Mouse (Mus musculus): ENCODE data around the gene Hic1. TPM values are rescaled to one million over a fixed set of nuclear protein-coding genes. Genes with fewer than 3 reads are reported as not detected.

Hic1 gene
- total RNA-seq, 2 experiments from 2014 or later = 3.8 to 3.9 TPM

DNA sequence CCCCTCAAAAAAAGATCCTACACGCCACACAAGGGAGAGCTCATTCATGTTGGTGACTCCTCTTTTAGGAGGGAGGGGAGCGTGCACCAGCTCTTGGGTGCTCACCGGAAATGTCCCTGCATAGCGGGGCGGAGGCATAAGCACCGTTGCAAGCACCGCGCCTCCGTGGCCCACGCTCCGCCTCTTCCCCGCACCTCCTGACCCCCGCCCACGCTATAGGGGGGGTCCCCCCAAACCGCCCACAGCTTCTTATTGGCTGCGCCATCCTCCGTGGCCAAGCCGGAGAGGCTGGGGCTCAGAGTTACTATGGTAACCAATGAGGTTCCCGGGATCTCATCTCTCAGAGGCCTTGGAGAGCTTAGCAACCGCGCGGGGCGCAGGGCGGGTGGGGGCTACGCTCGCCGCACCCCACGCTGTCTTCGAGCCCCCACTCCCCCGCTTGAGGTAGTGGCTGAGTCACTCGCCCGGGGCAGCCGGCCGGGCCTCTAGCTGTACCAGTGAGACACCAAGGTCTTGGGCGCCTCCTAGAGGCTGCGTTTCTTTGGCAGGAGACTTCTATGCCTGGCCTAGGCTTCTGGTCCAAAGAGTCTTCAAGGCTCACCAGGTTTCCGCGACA lies 925 bp upstream of the Hic1 start:
- peak; percentile 92 for TF ChIP-seq CTCF (conservative IDR thresholded peaks at IDR 0.05)
- Histone ChIP-seq H3K4me3 (peak overlapping the region; percentile 66), H3K27ac (peak overlapping the region; percentile 89)
- DNase-seq (ENCODE audit: low spot score in 2 of 2) = peak; percentile 87

DNA sequence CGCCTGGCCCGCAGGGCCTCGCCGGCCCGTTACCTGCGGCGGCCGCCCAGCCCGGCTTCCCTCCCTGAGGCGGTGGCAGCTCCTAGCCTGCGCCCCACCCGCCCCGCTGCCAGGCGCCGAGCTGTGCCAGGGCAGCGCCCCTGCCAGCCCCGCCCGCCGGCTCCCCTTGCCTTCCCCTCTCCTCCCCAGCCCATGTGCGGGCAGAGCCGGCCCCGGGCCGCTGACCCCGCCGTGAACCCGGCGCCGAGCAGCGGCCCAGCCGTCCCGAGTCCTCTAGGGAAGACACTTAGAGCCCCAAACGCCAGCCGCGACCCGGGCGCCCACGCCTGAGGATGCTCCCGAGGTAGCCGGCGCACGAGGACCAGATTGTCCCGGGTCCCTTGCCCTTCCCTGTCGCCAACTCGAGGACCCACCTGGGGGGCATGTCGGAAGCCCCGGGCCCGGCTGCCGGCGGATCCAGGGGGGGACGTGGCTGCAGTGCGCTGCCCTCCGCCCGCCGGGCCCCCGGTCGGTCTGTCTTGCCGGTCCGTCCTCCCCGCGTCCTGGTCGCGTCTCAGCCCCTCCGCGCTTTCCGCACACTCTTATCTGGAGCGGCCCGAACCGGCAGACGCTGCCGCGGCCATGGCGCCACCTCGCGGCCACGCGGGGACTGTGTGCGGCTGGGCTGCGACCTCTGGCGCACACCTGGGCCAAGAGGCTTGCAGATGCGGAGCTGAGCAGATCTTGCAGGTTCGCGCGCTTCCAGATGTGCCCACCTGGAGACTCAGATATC lies 543 bp downstream of the Hic1 start:
- peak in 1 of 2 experiments; percentile 78 for DNase-seq (ENCODE audit: low spot score in 2 of 2)
- TF ChIP-seq CTCF (conservative IDR thresholded peaks at IDR 0.05) = peak; percentile 92
- H3K4me3 ChIP-seq = peak overlapping the region; percentile 66
- H3K27ac ChIP-seq = peak overlapping the region; percentile 43

DNA sequence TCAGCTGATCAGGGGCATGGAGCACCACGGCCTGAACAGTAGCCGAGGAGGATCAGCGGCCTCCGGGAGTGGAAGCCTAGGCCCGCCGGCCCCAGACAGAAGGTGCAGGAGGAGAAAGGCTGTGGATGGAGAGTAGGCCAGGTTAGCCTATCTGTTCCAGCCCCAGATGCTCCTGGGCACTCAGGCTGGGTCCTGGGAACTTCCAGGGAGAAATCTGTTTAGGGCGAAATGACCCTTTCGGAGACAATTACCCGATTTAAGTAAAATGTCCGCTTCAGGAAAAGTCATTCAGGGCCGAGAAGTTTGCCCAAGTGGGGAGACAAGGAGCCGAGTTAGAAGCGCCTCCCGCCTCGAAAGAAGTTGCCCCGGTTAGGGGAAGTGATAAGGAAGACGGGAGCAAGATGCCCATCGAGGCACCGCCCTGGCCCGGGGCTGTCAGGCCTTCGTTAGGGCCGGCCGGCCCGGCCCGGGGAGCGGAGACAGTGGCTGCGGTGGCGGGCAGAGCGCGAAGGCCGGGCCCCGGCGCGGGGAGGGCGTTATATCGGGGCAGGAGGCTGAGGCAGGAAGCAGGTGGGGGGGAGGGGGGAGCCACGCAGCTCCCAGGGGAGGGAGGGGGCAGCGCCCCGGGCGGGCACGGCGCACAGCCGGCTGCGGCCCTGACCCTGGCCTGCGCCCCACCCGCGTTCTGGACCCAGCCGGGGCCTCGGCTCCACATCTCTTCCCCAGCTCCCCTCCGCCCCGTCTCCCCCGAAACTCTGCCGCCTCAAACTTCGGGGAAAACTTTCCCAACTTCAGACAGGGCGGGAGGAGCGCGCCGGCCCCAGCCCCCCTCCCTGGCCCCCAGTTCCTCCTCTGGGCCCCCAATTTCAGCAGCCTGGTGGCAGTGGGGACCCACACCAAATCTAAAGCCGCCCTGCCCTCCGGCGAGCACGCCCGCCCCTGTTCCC lies 1.4 kb downstream of the Hic1 start:
- H3K27ac ChIP-seq = peak overlapping the region; percentile 43; the same call in 1 of the 2 replicates
- no peak for TF ChIP-seq CTCF (conservative IDR thresholded peaks at IDR 0.05)
- DNase-seq (ENCODE audit: low spot score in 2 of 2) = no peak
- peak overlapping the region; percentile 66 for H3K4me3 ChIP-seq

DNA sequence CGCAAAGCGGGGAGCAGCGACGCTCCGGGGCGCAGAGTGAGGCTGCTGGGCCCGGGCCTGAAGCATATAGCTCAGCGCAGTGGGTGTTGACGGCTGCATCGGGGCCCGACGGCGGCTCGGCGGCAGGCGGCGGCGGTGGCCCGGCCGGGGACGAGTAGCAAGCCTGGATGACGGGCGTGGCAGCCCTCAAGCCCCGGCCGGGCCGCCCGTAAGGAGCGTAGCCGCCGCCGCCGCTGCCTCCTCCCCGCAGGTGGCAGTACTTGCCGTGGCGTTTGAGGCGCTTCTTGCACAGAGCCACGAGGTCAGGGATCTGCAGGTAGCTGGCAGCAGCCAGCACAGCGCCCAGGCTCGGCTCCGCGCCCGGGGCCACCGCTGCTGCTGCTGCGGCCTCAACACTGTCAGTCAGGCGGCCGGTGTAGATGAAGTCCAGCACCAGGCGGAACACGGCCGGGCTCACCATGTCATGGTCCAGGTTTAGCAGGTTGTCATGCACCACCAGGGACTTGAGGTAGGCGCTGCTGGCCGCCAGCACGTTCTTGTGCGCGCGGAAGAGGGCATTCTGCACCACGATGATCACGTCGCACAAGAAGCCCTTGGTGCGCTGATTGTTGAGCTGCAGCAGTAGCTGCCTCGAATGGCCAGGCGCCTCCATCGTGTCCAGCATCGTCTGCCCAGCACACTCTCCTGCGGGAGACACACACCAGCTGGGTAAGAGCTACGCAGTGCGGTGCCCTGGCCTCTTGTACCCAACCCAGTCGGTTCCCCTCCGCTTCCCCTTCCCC lies 2.3 kb downstream of the Hic1 start:
- Histone ChIP-seq H3K4me3 (peak overlapping the region; percentile 20; the same call in 1 of the 2 replicates), H3K27ac (0 out of 2 replicates have a peak overlapping the region, but pooled peaks have one; percentile 62)
- no peak for DNase-seq (ENCODE audit: low spot score in 2 of 2)

DNA sequence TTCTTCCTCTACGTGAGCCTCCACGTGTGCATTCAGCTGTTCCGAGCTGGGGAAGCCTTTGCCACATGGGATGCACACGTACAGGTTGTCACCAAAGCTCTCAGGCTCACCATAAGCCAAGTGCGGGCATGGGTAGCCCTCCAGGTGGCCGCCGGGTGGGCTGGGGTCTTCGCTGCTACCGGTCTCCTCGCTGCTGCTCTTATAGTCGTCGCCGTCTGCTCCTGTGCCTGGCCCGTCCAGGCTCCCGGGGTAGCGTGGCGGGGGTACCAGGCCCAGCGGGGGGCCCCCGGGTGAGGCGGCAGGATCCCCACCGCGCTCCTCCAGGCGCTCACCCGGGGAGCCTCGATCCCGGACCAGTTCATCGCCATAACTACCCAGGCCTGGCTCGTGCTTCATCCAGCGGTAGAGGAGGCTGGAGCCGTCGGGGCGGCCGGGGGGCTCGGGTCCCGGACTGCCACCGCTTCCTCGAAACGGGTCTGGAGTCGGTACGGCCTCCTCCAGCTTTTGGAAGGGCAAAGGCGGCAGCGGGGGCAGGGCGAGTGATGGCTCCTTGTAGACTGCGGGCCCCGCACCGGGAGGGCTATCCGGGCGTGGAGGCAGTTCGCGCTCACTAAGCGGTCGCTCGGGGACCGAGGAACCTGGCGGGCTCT lies 3.0 kb downstream of the Hic1 start:
- Histone ChIP-seq H3K4me3 (peak overlapping the region; percentile 43), H3K27ac (peak overlapping the region; percentile 62; the same call in 1 of the 2 replicates)
- DNase-seq (ENCODE audit: low spot score in 2 of 2) = no peak
- no peak for TF ChIP-seq CTCF (conservative IDR thresholded peaks at IDR 0.05)

More for the DNA sequence above, 2.3 kb downstream of the Hic1 start:
- TF ChIP-seq CTCF (conservative IDR thresholded peaks at IDR 0.05) = no peak

DNA sequence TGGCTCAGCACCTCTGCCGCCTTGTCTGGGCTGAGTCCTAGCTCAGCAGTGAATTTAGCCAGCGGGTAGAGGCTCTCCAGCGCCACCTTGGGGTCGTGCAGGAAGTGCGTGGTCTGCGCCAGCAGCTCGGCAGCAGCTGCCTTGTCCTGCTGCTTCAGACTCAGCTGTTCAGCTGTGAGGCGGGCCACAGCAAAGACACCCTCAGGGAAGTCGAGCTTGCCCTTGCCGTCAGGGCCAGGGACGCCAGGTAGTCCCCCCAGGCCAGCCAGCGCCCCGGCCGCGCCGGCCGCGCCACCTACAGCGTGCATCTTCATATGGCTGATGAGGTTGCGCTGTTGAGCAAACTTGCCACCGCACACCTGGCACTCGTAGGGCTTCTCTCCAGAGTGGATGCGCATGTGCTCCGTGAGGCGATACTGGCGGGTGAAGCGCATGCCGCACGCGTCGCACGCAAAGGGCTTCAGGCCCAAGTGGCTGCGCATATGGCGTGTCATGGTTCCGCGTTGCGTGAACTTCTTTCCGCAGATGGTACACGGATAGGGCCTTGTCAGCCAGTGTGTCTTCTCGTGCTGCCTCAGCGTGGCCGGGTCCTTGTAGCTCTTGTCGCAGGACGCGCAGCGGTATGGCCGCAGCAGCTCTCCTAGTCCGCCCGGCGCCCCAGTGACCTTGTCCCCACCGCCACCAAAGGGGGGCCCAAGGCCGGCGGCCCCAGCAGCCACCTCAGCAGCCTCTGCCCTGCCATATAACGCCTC lies 3.7 kb downstream of the Hic1 start:
- peak; percentile 92 for TF ChIP-seq CTCF (conservative IDR thresholded peaks at IDR 0.05)
- peak; percentile 59 to 83 for DNase-seq (ENCODE audit: low spot score in 2 of 2)
- Histone ChIP-seq H3K27ac (peak overlapping the region; percentile 62), H3K4me3 (peak overlapping the region; percentile 43)

DNA sequence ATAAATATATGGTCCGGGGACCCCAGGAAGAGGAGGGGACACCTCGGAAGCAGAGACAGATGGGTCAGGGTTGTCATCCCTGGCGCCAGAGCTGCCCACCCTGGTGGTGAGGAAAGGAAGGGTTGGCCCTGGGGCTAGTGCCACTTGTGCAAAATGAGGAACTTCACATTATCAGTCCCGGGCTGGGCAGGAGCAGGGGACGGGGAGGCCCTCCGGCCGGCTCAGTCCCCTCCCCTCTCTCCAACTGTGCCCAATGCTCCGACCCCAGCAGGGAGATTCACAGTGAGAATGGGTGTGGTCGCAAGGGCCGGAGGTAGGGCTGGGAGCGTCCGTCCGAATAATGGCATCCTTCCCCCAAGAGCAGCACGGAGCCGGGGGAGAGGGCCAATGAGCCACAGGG lies 4.6 kb downstream of the Hic1 start:
- TF ChIP-seq CTCF (conservative IDR thresholded peaks at IDR 0.05) = peak; percentile 50
- Histone ChIP-seq H3K4me3 (no peak overlapping the region; the same call in 1 of the 2 replicates), H3K27ac (no peak overlapping the region)
- DNase-seq (ENCODE audit: low spot score in 2 of 2) = no peak

DNA sequence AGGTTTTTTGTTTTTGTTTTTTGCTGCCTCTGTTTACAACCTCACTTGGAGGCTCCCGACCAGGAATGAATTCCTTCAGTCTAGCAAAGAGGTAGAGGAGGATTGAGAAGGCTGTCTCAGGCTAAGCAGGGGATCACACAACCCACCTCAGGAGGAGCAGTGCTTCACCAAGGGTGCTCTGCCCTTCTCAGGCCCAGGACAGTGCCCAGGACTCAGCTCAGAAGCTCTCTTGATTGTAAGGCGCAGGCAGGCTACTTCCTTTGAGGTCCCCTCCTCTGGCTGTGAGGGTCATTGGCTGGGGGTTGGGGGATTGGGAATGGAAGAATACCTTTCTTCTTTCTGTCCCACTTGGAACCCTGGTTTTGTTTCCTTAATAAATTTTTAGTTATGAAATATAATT lies 5.3 kb downstream of the Hic1 start:
- Histone ChIP-seq H3K4me3 (no peak overlapping the region), H3K27ac (no peak overlapping the region)
- no peak for DNase-seq (ENCODE audit: low spot score in 2 of 2)
- no peak for TF ChIP-seq CTCF (conservative IDR thresholded peaks at IDR 0.05)

DNA sequence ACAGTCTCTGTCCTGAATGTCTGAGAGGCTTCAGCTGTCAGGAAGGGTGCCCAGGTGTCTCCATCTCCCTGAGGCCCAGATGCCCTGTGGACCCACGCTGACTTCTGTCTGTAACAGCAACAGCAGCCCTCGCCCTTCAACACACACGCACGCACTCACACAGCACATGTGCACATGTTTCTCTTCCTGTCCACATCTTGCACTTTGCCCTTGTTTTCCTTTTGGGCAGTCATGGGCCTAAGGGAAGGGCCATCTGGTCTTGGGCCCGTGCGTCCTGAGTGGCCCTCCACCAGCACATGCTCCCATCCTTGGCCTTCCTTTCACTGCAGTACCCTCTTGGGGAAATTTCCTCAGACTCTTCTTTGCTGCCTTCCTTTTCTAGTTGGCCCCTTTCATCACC lies 5.9 kb downstream of the Hic1 start:
- Histone ChIP-seq H3K4me3 (no peak overlapping the region), H3K27ac (peak overlapping the region; percentile 43; the same call in 1 of the 2 replicates)
- no peak for DNase-seq (ENCODE audit: low spot score in 2 of 2)
- TF ChIP-seq CTCF (conservative IDR thresholded peaks at IDR 0.05) = no peak

DNA sequence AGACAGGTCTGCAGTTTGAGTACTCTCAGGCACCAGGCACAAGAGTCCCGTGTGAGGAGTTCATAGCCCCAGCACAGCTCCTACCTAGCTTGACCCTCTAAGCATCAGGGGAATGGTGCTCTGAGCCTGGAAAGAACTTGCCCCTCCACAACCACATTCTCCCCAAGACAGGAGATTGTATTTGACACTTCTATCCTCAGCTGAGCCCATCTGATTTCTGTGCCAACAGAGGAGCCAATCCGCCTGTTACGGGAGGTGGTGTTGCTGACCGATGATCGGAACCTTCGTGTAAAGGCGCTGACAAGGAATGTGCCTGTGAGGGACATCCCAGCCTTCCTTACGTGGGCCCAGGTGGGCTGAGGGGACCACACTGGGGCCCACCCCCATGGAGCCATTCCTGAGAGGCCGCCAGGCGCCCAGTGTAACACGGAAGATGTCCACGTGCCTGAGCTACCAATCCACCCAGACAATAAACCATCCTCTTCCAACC lies 6.7 kb downstream of the Hic1 start:
- no peak for DNase-seq (ENCODE audit: low spot score in 2 of 2)
- no peak for TF ChIP-seq CTCF (conservative IDR thresholded peaks at IDR 0.05)

More for the DNA sequence above, 6.7 kb downstream of the Hic1 start:
- Histone ChIP-seq H3K27ac (peak overlapping the region; percentile 43; the same call in 1 of the 2 replicates), H3K4me3 (no peak overlapping the region)

All from layer of hippocampus, adult 2 months (tissue).